Mouse (Mus musculus) c-Kit-positive CD71-positive TER-119-negative erythroid progenitor cells, embryonic 14.5 days (primary cell): ENCODE data around the gene Pot1a.

Source experiments
- DNase-seq: peaks from one replicate; pipeline ENCODE4 v3.0.0-alpha.2; 2013; ENCODE audit warnings: low read depth

The Pot1a gene

DNA sequence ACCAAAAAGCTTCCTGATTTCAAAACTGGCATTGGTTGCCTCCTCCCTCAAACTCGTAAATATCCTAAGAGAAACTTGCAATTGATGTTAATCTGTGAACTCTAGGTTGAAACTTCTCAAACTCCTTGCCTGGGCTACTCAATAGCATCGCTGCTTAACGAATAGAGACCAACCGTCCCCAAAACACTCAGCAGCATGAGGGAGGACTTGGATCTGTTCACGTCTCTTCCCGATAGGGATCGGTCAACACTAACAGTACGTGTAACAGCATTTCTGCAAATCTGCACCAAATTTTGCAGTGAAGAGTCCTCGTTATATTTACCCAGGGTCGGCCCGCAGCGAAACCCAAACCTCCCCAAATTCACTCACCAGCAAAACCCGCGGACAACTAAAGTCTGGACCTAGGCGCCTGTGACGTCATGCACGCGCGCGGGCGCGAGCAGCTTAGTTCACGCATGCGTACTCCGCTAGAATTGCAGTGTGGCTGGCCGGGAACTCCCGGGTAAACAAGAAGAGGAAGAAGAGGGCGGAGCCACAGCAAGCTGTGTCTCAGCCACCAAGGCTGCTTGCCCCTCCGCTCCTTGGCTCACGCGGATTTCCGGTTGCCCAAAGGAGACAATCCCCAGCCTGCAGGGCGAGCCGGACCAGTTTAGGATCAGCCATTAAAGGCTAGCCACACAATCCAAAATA lies at the start of gene Pot1a:
TSS of gene Pot1a (minus strand) at position 441 of the 690 bp plus-strand sequence.
- DNase-seq, result peak; percentile 92

DNA sequence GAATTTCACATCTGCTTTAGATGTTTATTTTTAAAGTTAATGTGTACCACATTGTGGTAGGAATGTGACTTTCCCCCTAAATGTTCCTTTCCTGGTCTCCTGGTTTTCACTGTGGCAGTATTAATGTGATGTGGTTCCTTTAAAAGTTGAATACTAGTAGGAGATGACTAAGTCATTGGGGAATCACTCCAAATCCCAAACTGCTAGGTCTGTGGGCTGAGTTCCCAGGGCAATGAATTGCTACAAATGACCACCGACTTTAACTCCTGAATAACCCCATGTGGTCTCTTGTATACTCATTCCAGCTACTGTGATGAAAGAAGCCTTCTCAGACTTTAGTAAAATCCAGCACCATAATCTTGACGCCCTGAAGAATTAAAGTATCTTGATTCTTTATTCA lies 27.2 kb upstream of the Pot1a start:
- DNase-seq, result no peak

DNA sequence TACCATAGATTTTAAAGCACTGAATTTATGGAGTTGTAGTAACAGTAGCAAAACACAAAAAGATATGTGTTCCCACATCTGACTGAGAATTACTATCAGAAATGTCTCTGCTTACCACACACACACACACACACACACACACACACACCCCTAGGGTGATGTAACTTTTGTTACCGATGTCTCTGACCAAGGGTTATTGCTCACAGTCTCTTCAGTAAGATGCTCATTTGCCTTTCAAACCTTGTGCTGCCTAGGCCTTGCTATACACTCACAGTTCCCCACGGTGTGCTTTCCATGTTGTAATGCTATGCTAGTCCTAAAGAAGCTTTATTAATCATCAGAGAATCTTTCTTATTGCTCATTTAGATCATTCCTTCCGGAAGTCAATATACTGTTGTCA lies 3.0 kb downstream of the Pot1a start:
- DNase-seq, result no peak

- DNase-seq, result no peak
Measured at GRCm38 (mm10) chr6:25802269-25802668, 6.8 kb downstream of the Pot1a start.

DNA sequence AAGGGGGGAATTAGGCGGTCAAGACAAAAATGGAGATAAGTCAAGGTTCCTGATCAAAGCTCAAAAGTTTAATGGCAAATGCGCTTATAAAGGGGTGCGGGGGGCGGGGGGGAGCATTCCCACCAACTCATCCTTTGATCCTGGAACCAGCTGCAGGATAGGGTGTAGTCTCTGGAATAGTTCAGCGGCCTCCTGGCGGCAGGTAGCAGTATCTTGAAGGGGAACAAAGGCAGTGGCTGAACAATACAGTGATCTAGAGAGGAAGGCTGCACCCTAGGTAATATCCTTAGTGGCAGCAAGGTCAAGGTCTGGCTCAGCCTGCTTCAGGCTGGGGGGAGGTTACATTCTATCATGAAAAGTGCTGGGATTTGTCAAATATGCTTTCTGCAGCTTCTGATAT lies 7.8 kb downstream of the Pot1a start:
- DNase-seq, result no peak

- DNase-seq, result no peak
Measured at GRCm38 (mm10) chr6:25768238-25768637, 40.8 kb downstream of the Pot1a start.

- no peak for DNase-seq
Measured at GRCm38 (mm10) chr6:25767552-25767951, 41.5 kb downstream of the Pot1a start.

- no peak for DNase-seq
Measured at GRCm38 (mm10) chr6:25767073-25767472, 42.0 kb downstream of the Pot1a start.

DNA sequence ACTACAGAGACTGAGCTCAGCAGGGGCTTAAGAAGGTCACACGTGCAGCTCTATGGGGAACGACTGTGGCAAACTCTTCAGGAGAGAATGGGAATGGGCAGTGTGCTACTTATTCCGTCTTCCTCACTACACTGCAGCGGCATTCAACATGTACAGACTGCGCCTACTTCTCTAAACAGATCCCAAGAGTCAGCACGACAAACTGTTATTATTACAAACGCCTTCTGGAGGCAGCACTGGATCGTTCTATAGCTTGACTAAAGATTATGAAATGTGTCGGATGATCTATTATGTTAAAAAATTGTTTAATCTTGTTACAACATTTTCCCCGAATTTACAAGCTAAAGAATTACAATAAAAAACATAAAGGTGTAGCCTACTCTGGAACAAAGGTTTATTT lies 42.8 kb downstream of the Pot1a start:
- DNase-seq, result no peak

DNA sequence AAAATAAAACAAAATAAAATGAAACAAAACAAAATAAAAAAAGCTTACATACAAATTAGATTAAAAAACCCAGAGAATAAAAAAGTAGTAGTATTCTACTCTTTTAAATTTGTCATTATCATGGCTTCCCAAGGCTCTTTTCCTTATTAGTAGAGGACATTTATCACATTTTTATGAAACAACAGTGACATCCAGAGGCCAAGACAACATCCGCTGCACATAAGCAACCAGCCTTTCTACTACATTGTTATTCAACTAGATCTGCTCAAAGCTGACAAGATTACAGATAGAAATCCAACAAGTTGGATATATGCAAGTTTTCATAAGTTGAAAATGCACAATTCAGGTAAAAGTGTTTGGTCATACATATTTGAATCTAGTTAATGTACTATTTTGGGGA lies 56.4 kb downstream of the Pot1a start:
- no peak for DNase-seq

- no peak for DNase-seq
Measured at GRCm38 (mm10) chr6:25736533-25736932, 72.5 kb downstream of the Pot1a start.

- DNase-seq, result no peak
Measured at GRCm38 (mm10) chr6:25726560-25726959, 82.5 kb downstream of the Pot1a start.

DNA sequence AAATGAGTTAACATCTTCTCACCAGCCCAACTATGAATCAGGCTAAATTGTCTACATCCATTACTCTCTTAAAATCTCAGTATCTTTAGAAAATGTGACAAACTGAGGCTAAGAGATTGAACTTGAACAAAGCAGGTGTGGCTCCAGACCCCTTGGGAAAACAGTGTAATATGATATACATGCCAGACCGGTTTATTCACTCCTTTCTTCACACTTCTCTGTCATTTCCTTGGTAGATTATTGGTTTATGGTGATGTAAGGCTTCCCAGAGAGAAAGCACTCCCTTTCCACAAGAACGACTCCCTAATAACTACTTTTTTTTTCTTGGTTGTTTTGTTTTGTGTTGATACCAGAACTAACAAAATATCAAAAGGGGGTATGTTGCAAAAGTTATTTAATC lies 98.4 kb downstream of the Pot1a start:
- no peak for DNase-seq

GRCm38 (mm10) chr6:25709250-25709895 lies 99.7 kb downstream of the Pot1a start:
- DNase-seq, result no peak

DNA sequence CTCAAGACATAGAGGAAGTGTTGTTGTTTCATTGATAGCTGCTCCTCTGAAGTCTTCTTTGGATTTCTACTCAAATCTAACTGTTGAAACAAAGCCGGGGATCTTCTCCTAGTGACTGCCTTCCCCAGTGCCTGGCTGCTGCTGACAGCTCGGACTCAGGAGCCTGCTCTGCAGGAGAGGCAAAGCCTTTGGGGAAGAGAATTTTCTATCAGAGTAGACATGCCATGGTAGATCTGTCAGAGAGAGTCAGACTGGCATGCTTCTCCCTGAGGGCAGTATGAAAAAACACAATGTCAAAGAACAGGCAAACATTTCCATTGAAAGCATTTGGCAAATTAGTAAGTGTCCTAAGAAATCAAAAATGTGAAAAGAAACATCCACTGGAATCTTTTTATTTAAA lies 109.1 kb downstream of the Pot1a start:
- no peak for DNase-seq
